Mouse (Mus musculus) CH12.LX (cell line): ENCODE data around the gene Slit2. TPM values are rescaled to one million over a fixed set of nuclear protein-coding genes. Genes with fewer than 3 reads are reported as not detected.

Experiments
- DNase-seq: peaks from one replicate; pipeline ENCODE4 v3.0.0-alpha.2; 2013; ENCODE audit errors: extremely low read depth
- H3K27ac ChIP-seq: 2 replicates; pipeline ENCODE4 v1.5.1; 2012; ENCODE audit warnings: low read depth, mild to moderate bottlenecking, control low read depth, moderate library complexity; ENCODE audit not compliant: insufficient read depth
- H3K27me3 ChIP-seq: replicated peaks from 2 replicates; pipeline ENCODE3; 2012; ENCODE audit warnings: inconsistent platforms
- H3K36me3 ChIP-seq, 2 experiments: replicated peaks in 1 of 2; 2 replicates each; pipeline versions ENCODE3 to v1.6.1; 2012; ENCODE audit warnings: inconsistent platforms in 1 of 2, low read length in 1 of 2, mild to moderate bottlenecking in 1 of 2, mixed read lengths in 1 of 2, moderate library complexity in 1 of 2; ENCODE audit not compliant: control insufficient read depth in 1 of 2, insufficient read depth in 1 of 2
- H3K4me1 ChIP-seq, 2 experiments: 2 replicates each; pipeline ENCODE4 v1.6.1; 2012; ENCODE audit warnings: inconsistent platforms in 1 of 2, moderate library complexity in 1 of 2; ENCODE audit not compliant: insufficient read depth in 2 of 2, control insufficient read depth in 1 of 2
- H3K4me2 ChIP-seq: 2 replicates; pipeline ENCODE4 v1.6.1; 2012; ENCODE audit warnings: low read depth, mild to moderate bottlenecking, control low read depth; ENCODE audit not compliant: poor library complexity, insufficient read depth, severe bottlenecking
- H3K4me3 ChIP-seq, 3 experiments: fragments of 150-350 bp in 1 of 3; sonication (generic) in 1 of 3; replicated peaks in 1 of 3; 2 replicates each; pipeline versions ENCODE3 to v1.5.1; 2011 to 2012; ENCODE audit warnings: low read depth in 2 of 3, low read length in 2 of 3, mild to moderate bottlenecking in 2 of 3, moderate library complexity in 2 of 3, control low read depth in 1 of 3, improper control_type of control experiment in 1 of 3, inconsistent platforms in 1 of 3, mixed read lengths in 1 of 3; ENCODE audit not compliant: poor library complexity in 1 of 3
- H3K79me2 ChIP-seq: replicated peaks from 2 replicates; pipeline ENCODE4 v1.6.1; 2012; ENCODE audit warnings: mild to moderate bottlenecking, moderate library complexity; ENCODE audit not compliant: control insufficient read depth, poor library complexity, insufficient read depth, severe bottlenecking; ENCODE audit errors: extremely low read depth
- H3K9ac ChIP-seq: 2 replicates; pipeline ENCODE4 v1.6.1; 2012; ENCODE audit warnings: low read depth, mild to moderate bottlenecking, control low read depth, moderate library complexity; ENCODE audit not compliant: insufficient read depth
- H3K9me3 ChIP-seq: replicated peaks from 2 replicates; pipeline ENCODE3; 2012; ENCODE audit warnings: low read length, inconsistent platforms, mixed read lengths
- BHLHE40 ChIP-seq: IDR thresholded peaks from 2 replicates; pipeline ENCODE4 v1.6.1; 2011; ENCODE audit warnings: mild to moderate bottlenecking, low read depth, low read length, improper control_type of control experiment
- CHD1 ChIP-seq: IDR thresholded peaks from 2 replicates; pipeline ENCODE4 v1.6.1; 2012; ENCODE audit warnings: low read depth, low read length, improper control_type of control experiment, inconsistent platforms
- CTCF ChIP-seq, 2 experiments: IDR thresholded peaks in 1 of 2; conservative IDR thresholded peaks in 1 of 2; 2 replicates each; pipeline ENCODE4 v1.5.1; 2011 to 2012; ENCODE audit warnings: low read depth in 2 of 2, low read length in 2 of 2, improper control_type of control experiment in 1 of 2, inconsistent platforms in 1 of 2, mild to moderate bottlenecking in 1 of 2, moderate library complexity in 1 of 2
- E2F4 ChIP-seq: IDR thresholded peaks from 2 replicates; pipeline ENCODE4 v1.6.1; 2011; ENCODE audit warnings: low read depth, low read length, improper control_type of control experiment; ENCODE audit not compliant: insufficient replicate concordance
- ELF1 ChIP-seq: IDR thresholded peaks from 2 replicates; pipeline ENCODE4 v1.6.1; 2014; ENCODE audit warnings: low read depth, mild to moderate bottlenecking, inconsistent platforms, low read length, improper control_type of control experiment
- ETS1 ChIP-seq: conservative IDR thresholded peaks from 2 replicates; pipeline ENCODE4 v1.6.1; 2012; ENCODE audit warnings: low read depth, mild to moderate bottlenecking, inconsistent platforms, low read length, improper control_type of control experiment, moderate library complexity
- HCFC1 ChIP-seq: IDR thresholded peaks from 2 replicates; pipeline ENCODE4 v1.6.1; 2012; ENCODE audit warnings: low read depth, mild to moderate bottlenecking, inconsistent platforms, low read length, improper control_type of control experiment
- IRF4 ChIP-seq: IDR thresholded peaks from 2 replicates; pipeline ENCODE4 v1.6.1; 2014; ENCODE audit warnings: low read depth, mild to moderate bottlenecking, inconsistent platforms, low read length, improper control_type of control experiment
- JUN ChIP-seq: IDR thresholded peaks from 2 replicates; pipeline ENCODE4 v1.6.1; 2011; ENCODE audit warnings: low read depth, mild to moderate bottlenecking, low read length, improper control_type of control experiment, moderate library complexity; ENCODE audit not compliant: insufficient read depth
- JUND ChIP-seq: conservative IDR thresholded peaks from 2 replicates; pipeline ENCODE4 v1.6.1; 2011; ENCODE audit warnings: low read depth, low read length, improper control_type of control experiment
- KAT2A ChIP-seq: IDR thresholded peaks from 2 replicates; pipeline ENCODE4 v1.6.1; 2012; ENCODE audit warnings: low read length, improper control_type of control experiment, inconsistent platforms; ENCODE audit not compliant: insufficient replicate concordance
- MAZ ChIP-seq: IDR thresholded peaks from 2 replicates; pipeline ENCODE4 v1.6.1; 2012; ENCODE audit warnings: low read depth, mild to moderate bottlenecking, inconsistent platforms, low read length, improper control_type of control experiment, moderate library complexity
- MXI1 ChIP-seq: IDR thresholded peaks from 2 replicates; pipeline ENCODE4 v1.6.1; 2011; ENCODE audit warnings: mild to moderate bottlenecking, low read depth, low read length, improper control_type of control experiment
- MYC ChIP-seq: IDR thresholded peaks from 2 replicates; pipeline ENCODE4 v1.6.1; 2011; ENCODE audit warnings: low read depth, mild to moderate bottlenecking, improper control_type of control experiment, low read length
- NRF1 ChIP-seq: IDR thresholded peaks from 2 replicates; pipeline ENCODE4 v1.6.1; 2014; ENCODE audit warnings: low read depth, mild to moderate bottlenecking, inconsistent platforms, low read length, improper control_type of control experiment, moderate library complexity
- PAX5 ChIP-seq: IDR thresholded peaks from 2 replicates; pipeline ENCODE4 v1.6.1; 2012; ENCODE audit warnings: low read length, inconsistent platforms, mixed read lengths
- POLR2AphosphoS2 ChIP-seq: IDR thresholded peaks from 2 replicates; pipeline ENCODE4 v1.6.1; 2011; ENCODE audit warnings: low read depth, low read length, improper control_type of control experiment
- RAD21 ChIP-seq: IDR thresholded peaks from 2 replicates; pipeline ENCODE4 v1.6.1; 2011; ENCODE audit warnings: low read depth, mild to moderate bottlenecking, low read length, improper control_type of control experiment, moderate library complexity
- TBP ChIP-seq: conservative IDR thresholded peaks from 2 replicates; pipeline ENCODE4 v1.6.1; 2011; ENCODE audit warnings: low read depth, low read length, improper control_type of control experiment
- UBTF ChIP-seq: IDR thresholded peaks from 2 replicates; pipeline ENCODE4 v1.6.1; 2012; ENCODE audit warnings: low read depth, mild to moderate bottlenecking, inconsistent platforms, low read length, improper control_type of control experiment, moderate library complexity
- USF2 ChIP-seq: conservative IDR thresholded peaks from 2 replicates; pipeline ENCODE4 v1.6.1; 2011; ENCODE audit warnings: low read depth, low read length, improper control_type of control experiment
- ZKSCAN1 ChIP-seq: IDR thresholded peaks from 2 replicates; pipeline ENCODE4 v1.6.1; 2012; ENCODE audit warnings: low read depth, inconsistent platforms, low read length, improper control_type of control experiment, borderline replicate concordance
- dilution Hi-C: fragments of 300-500 bp; cut with MboI; formaldehyde crosslinking; loops from 2 replicates; pipeline ENCODE4 v1.14.3; 2020; ENCODE audit warnings: low sequenced_read_pairs; ENCODE audit not compliant: extremely low pct_unique_long_range_greater_than_20kb, extremely low pct_ligation_motif_present
- in situ Hi-C: fragments of 300-500 bp; cut with MboI; formaldehyde crosslinking; loops from 3 replicates; pipeline ENCODE4 v1.14.3; 2019; ENCODE audit warnings: low sequenced_read_pairs, low pct_ligation_motif_present, low pct_unique_long_range_greater_than_20kb, mixed read lengths
- polyA plus RNA-seq: library from polyadenylated mRNA; unstranded; fragments of >175 nt; gene quantifications from 2 replicates; pipeline ENCODE4 v1.2.1, GENCODE M21; 2012; ENCODE audit warnings: low read depth; ENCODE audit not compliant: insufficient read length
- total RNA-seq, 2 experiments: library from RNA; depleted of rRNA; stranded (reverse); fragments of 300-350 nt in 1 of 2; fragments of >200 nt in 1 of 2; gene quantifications; 2 replicates each; pipeline ENCODE4 v1.2.3; 2012 to 2014

Slit2 gene
- total and polyA plus RNA-seq, 3 experiments = 0.04 to 0.20 (median 0.17) TPM

GRCm38 (mm10) chr5:48003708-48004415 is 20.9 kb downstream of the Slit2 start:
- Histone ChIP-seq H3K27ac (no peak overlapping the region), H3K9ac (no peak overlapping the region), H3K27me3 (no peaks in the 10 kb centered on the region), H3K4me3 (no peak overlapping the region), H3K9me3 (peaks cover 28% of the 10 kb centered on the region), H3K4me2 (no peak overlapping the region), H3K4me1 (no peaks in the 10 kb centered on the region), H3K79me2 (no peaks in the 10 kb centered on the region), H3K36me3 (no peaks in the 10 kb centered on the region)
- TF ChIP-seq ELF1 (no peak), PAX5 (no peak), CHD1 (no peak), MXI1 (no peak), TBP (no peak), UBTF (no peak), ZKSCAN1 (no peak), NRF1 (no peak), MYC (no peak), KAT2A (no peak), POLR2AphosphoS2 (no peak), BHLHE40 (no peak), IRF4 (no peak), CTCF (conservative IDR thresholded peaks at IDR 0.05 in 1 of 2, IDR thresholded peaks at IDR 0.05 in 1 of 2; ENCODE audit: low read depth in 2 of 2, low read length in 2 of 2) (no peak)
- DNase-seq = no peak
- dilution Hi-C loops (no loop called here), in situ Hi-C loops (no loop called here)

DNA sequence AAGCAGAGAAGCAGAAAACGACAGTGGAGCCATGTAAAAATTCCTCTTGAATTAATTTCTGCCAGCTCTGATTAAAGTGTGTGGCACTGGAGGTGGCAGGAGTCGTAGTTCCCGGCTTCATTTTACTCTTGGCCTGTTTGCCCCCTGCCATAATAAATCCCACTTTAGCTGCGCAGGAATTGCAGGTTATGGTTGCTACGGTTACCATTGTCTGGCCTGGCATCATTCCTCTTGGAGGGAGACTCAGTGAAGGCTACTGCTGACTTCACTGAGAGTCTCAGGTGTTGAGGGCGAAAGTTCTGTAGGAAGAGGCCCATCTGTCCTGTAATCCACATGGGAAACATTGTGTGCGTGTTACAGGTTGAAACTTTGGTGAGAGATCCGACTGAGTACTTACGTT is 22.6 kb downstream of the Slit2 start:
- in situ Hi-C loops (no loop called here), dilution Hi-C loops (no loop called here)
- H3K9ac ChIP-seq = no peak overlapping the region
- H3K4me3 ChIP-seq = no peak overlapping the region
- DNase-seq = no peak
- no peaks in the 10 kb centered on the region for H3K4me1 ChIP-seq
- H3K4me2 ChIP-seq = no peak overlapping the region
- TF ChIP-seq UBTF = no peak
- H3K36me3 ChIP-seq = no peaks in the 10 kb centered on the region
- H3K27me3 ChIP-seq = no peaks in the 10 kb centered on the region
- no peaks in the 10 kb centered on the region for H3K79me2 ChIP-seq
- no peak overlapping the region for H3K27ac ChIP-seq
- H3K9me3 ChIP-seq = peaks cover 22% of the 10 kb centered on the region

GRCm38 (mm10) chr5:48006059-48006458 is 23.1 kb downstream of the Slit2 start:
- Histone ChIP-seq H3K36me3 (no peaks in the 10 kb centered on the region), H3K27me3 (no peaks in the 10 kb centered on the region), H3K4me1 (no peaks in the 10 kb centered on the region), H3K4me2 (no peak overlapping the region), H3K9ac (no peak overlapping the region), H3K27ac (no peak overlapping the region), H3K9me3 (peaks cover 20% of the 10 kb centered on the region), H3K4me3 (no peak overlapping the region), H3K79me2 (no peaks in the 10 kb centered on the region)
- dilution Hi-C loops (no loop called here), in situ Hi-C loops (no loop called here)
- TF ChIP-seq JUND (no peak), E2F4 (no peak), RAD21 (no peak), USF2 (no peak), UBTF (no peak), HCFC1 (no peak), POLR2AphosphoS2 (no peak), CTCF (conservative IDR thresholded peaks at IDR 0.05 in 1 of 2, IDR thresholded peaks at IDR 0.05 in 1 of 2; ENCODE audit: low read depth in 2 of 2, low read length in 2 of 2) (no peak), BHLHE40 (no peak), MAZ (no peak), ETS1 (no peak), JUN (no peak)
- no peak for DNase-seq
